Mouse (Mus musculus) midbrain, embryonic 10.5 days (tissue): ENCODE data around the gene 9830107B12Rik. TPM values are rescaled to one million over a fixed set of nuclear protein-coding genes. Genes with fewer than 3 reads are reported as not detected.
"Not testable (repeated sequence)": the region's sequence is repeated elsewhere in the genome, so short reads cannot be mapped to it uniquely, and the experiment has no call there.

Experiments used
- DNase-seq: peaks from one replicate; pipeline ENCODE4 v3.0.0-alpha.2; 2017; ENCODE audit warnings: low spot score
- H3K27ac ChIP-seq: fragments of 300-500 bp; sonication (generic); replicated peaks from 2 replicates; pipeline ENCODE4 v1.5.1; 2016; ENCODE audit warnings: mild to moderate bottlenecking
- H3K27me3 ChIP-seq: fragments of 300-500 bp; sonication (generic); 2 replicates; pipeline ENCODE4 v1.6.1; 2016; ENCODE audit warnings: low read depth, mild to moderate bottlenecking; ENCODE audit not compliant: poor library complexity, severe bottlenecking
- H3K36me3 ChIP-seq: fragments of 300-500 bp; sonication (generic); 2 replicates; pipeline ENCODE4 v1.6.1; 2016; ENCODE audit warnings: mild to moderate bottlenecking, moderate library complexity
- H3K4me1 ChIP-seq: fragments of 300-500 bp; sonication (generic); 2 replicates; pipeline ENCODE4 v1.6.1; 2016
- H3K4me3 ChIP-seq: fragments of 300-500 bp; sonication (generic); 2 replicates; pipeline ENCODE4 v1.5.1; 2016; ENCODE audit warnings: mild to moderate bottlenecking, moderate library complexity
- H3K9me3 ChIP-seq: fragments of 300-500 bp; sonication (generic); replicated peaks from 2 replicates; pipeline ENCODE4 v1.6.1; 2016; ENCODE audit warnings: mild to moderate bottlenecking
- WGBS: fragments of 180-500 bp; shearing (Covaris S2); methylation state at CpG from one replicate; pipeline ENCODE4 v1.1.7; 2016; 5-methylcytosine and 5-hydroxymethylcytosine counted together
- polyA plus RNA-seq: library from polyadenylated mRNA; unstranded; fragments of >200 nt; fragmentation: Nextera tagmentation; extraction: Ambion mirVana; gene quantifications from 2 replicates; pipeline ENCODE4 v1.2.1, GENCODE M21; 2016

Gene 9830107B12Rik
- polyA plus RNA-seq, result not detected in 2 replicates

- no peak for DNase-seq
- H3K4me3 ChIP-seq, result no peak within 1 kb of the TSS
- no peaks in the 10 kb centered on the region for H3K36me3 ChIP-seq
- H3K9me3 ChIP-seq, result peaks cover 6% of the 10 kb centered on the region; the same call in 1 of the 2 replicates
- 76% methylated on average over 3 of the region's 3 CpGs for WGBS
- H3K27ac ChIP-seq, result no peak within 1 kb of the TSS
- H3K27me3 ChIP-seq, result no peaks in the 10 kb centered on the region
- H3K4me1 ChIP-seq, result no peaks in the 10 kb centered on the region
Measured at GRCm38 (mm10) chr17:48146120-48146519, at the start of gene 9830107B12Rik. 9830107B12Rik (minus strand) TSS chr17:48146268.

- Histone ChIP-seq H3K4me1 (no peaks in the 10 kb centered on the region), H3K27me3 (no peaks in the 10 kb centered on the region), H3K36me3 (no peaks in the 10 kb centered on the region), H3K4me3 (no peak overlapping the region), H3K27ac (no peak overlapping the region), H3K9me3 (no peaks in the 10 kb centered on the region)
- DNase-seq, result no peak
- 87% methylated on average over 2 of the region's 2 CpGs for WGBS
Measured at GRCm38 (mm10) chr17:48192366-48192765, 46.3 kb upstream of the 9830107B12Rik start.

- Histone ChIP-seq H3K27ac (no peak overlapping the region), H3K9me3 (0 out of 2 replicates have a peak, but pooled peaks cover 6% of the 10 kb centered on the region), H3K4me3 (no peak overlapping the region), H3K27me3 (no peaks in the 10 kb centered on the region), H3K4me1 (no peaks in the 10 kb centered on the region), H3K36me3 (no peaks in the 10 kb centered on the region)
- WGBS, result 86% methylated on average over 5 of the region's 5 CpGs
- DNase-seq, result no peak
Measured at GRCm38 (mm10) chr17:48185252-48185651, 39.2 kb upstream of the 9830107B12Rik start.

- not testable (repeated sequence) for H3K27ac ChIP-seq, H3K27me3 ChIP-seq, H3K9me3 ChIP-seq, H3K4me3 ChIP-seq, H3K36me3 ChIP-seq, H3K4me1 ChIP-seq, DNase-seq
- 71% methylated on average over 2 of the region's 2 CpGs for WGBS
Measured at GRCm38 (mm10) chr17:48167103-48167502, 21.0 kb upstream of the 9830107B12Rik start, which contains the start of gene A530064D06Rik. A530064D06Rik (minus strand) TSS chr17:48167275.

- Histone ChIP-seq H3K27ac (no peak overlapping the region), H3K27me3 (no peaks in the 10 kb centered on the region), H3K9me3 (peaks cover 11% of the 10 kb centered on the region), H3K4me1 (no peaks in the 10 kb centered on the region), H3K36me3 (no peaks in the 10 kb centered on the region), H3K4me3 (no peak overlapping the region)
- 76% methylated on average over 1 of the region's 1 CpGs for WGBS
- no peak for DNase-seq
Measured at GRCm38 (mm10) chr17:48157382-48158076, 11.5 kb upstream of the 9830107B12Rik start.

- H3K4me1 ChIP-seq, result no peaks in the 10 kb centered on the region
- no peak for DNase-seq
- H3K4me3 ChIP-seq, result no peak overlapping the region
- H3K27ac ChIP-seq, result no peak overlapping the region
- no peaks in the 10 kb centered on the region for H3K36me3 ChIP-seq
- no peaks in the 10 kb centered on the region for H3K9me3 ChIP-seq
- 95% methylated on average over 2 of the region's 2 CpGs for WGBS
- H3K27me3 ChIP-seq, result no peaks in the 10 kb centered on the region
Measured at GRCm38 (mm10) chr17:48132810-48133209, 13.3 kb downstream of the 9830107B12Rik start.

- H3K4me1 ChIP-seq, result no peaks in the 10 kb centered on the region
- H3K27me3 ChIP-seq, result no peaks in the 10 kb centered on the region
- WGBS, result 93% methylated on average over 20 of the region's 20 CpGs
- no peaks in the 10 kb centered on the region for H3K36me3 ChIP-seq
- no peak for DNase-seq
- H3K4me3 ChIP-seq, result no peak overlapping the region
- H3K27ac ChIP-seq, result no peak overlapping the region
- no peaks in the 10 kb centered on the region for H3K9me3 ChIP-seq
Measured at GRCm38 (mm10) chr17:48120456-48120855, 25.6 kb downstream of the 9830107B12Rik start.

- H3K4me3 ChIP-seq, result no peak overlapping the region
- no peaks in the 10 kb centered on the region for H3K9me3 ChIP-seq
- peak; percentile 83 for DNase-seq
- no peaks in the 10 kb centered on the region for H3K36me3 ChIP-seq
- no peaks in the 10 kb centered on the region for H3K27me3 ChIP-seq
- H3K4me1 ChIP-seq, result no peaks in the 10 kb centered on the region
- no peak overlapping the region for H3K27ac ChIP-seq
- 27% methylated on average over 3 of the region's 3 CpGs for WGBS
Measured at GRCm38 (mm10) chr17:48119656-48120055, 26.4 kb downstream of the 9830107B12Rik start.

GRCm38 (mm10) chr17:48118570-48118969 is 27.5 kb downstream of the 9830107B12Rik start:
- no peaks in the 10 kb centered on the region for H3K4me1 ChIP-seq
- WGBS, result 72% methylated on average over 1 of the region's 1 CpGs
- no peak overlapping the region for H3K27ac ChIP-seq
- H3K27me3 ChIP-seq, result no peaks in the 10 kb centered on the region
- no peaks in the 10 kb centered on the region for H3K36me3 ChIP-seq
- H3K4me3 ChIP-seq, result no peak overlapping the region
- DNase-seq, result no peak
- H3K9me3 ChIP-seq, result peaks cover 5% of the 10 kb centered on the region; the same call in 1 of the 2 replicates

GRCm38 (mm10) chr17:48110547-48111287 is 35.4 kb downstream of the 9830107B12Rik start:
- H3K4me3 ChIP-seq, result no peak overlapping the region
- no peak overlapping the region; the same call in 1 of the 2 replicates for H3K27ac ChIP-seq
- peak; percentile 63 for DNase-seq
- H3K4me1 ChIP-seq, result peaks cover 15% of the 10 kb centered on the region
- H3K27me3 ChIP-seq, result peaks cover 4% of the 10 kb centered on the region; the same call in 1 of the 2 replicates
- no peaks in the 10 kb centered on the region for H3K36me3 ChIP-seq
- 56% methylated on average over 8 of the region's 8 CpGs for WGBS
- peaks cover 9% of the 10 kb centered on the region; the same call in 1 of the 2 replicates for H3K9me3 ChIP-seq

GRCm38 (mm10) chr17:48108520-48108919 is 37.5 kb downstream of the 9830107B12Rik start:
- no peak overlapping the region for H3K27ac ChIP-seq
- DNase-seq, result no peak
- no peak overlapping the region for H3K4me3 ChIP-seq
- H3K4me1 ChIP-seq, result peaks cover 15% of the 10 kb centered on the region
- no peaks in the 10 kb centered on the region for H3K36me3 ChIP-seq
- peaks cover 4% of the 10 kb centered on the region; the same call in 1 of the 2 replicates for H3K9me3 ChIP-seq
- 72% methylated on average over 3 of the region's 3 CpGs for WGBS
- peaks cover 6% of the 10 kb centered on the region; the same call in 1 of the 2 replicates for H3K27me3 ChIP-seq

GRCm38 (mm10) chr17:48107862-48108261 is 38.2 kb downstream of the 9830107B12Rik start:
- 0 out of 2 replicates have a peak, but pooled peaks cover under 1% of the 10 kb centered on the region for H3K9me3 ChIP-seq
- no peaks in the 10 kb centered on the region for H3K36me3 ChIP-seq
- H3K4me3 ChIP-seq, result no peak overlapping the region
- no peak overlapping the region for H3K27ac ChIP-seq
- WGBS, result 51% methylated on average over 6 of the region's 6 CpGs
- peaks cover 15% of the 10 kb centered on the region for H3K4me1 ChIP-seq
- H3K27me3 ChIP-seq, result peaks cover 6% of the 10 kb centered on the region; the same call in 1 of the 2 replicates
- DNase-seq, result no peak

GRCm38 (mm10) chr17:48107333-48107732 is 38.7 kb downstream of the 9830107B12Rik start:
- Histone ChIP-seq H3K36me3 (no peaks in the 10 kb centered on the region), H3K27me3 (peaks cover 6% of the 10 kb centered on the region; the same call in 1 of the 2 replicates), H3K9me3 (no peaks in the 10 kb centered on the region), H3K4me3 (no peak overlapping the region), H3K27ac (no peak overlapping the region), H3K4me1 (peaks cover 15% of the 10 kb centered on the region)
- 52% methylated on average over 4 of the region's 4 CpGs for WGBS
- DNase-seq, result no peak
